Mouse (Mus musculus): Measurements from ENCODE around the gene 2810408A11Rik. TPM values are rescaled to one million over a fixed set of nuclear protein-coding genes. Genes with fewer than 3 reads are reported as not detected.
"Not testable (repeated sequence)": the region's sequence is repeated elsewhere in the genome, so short reads cannot be mapped to it uniquely, and the experiment has no call there.

2810408A11Rik gene
- total RNA-seq, 2 experiments from 2014 or later: 0.24 to 0.25 TPM

- DNase-seq (ENCODE audit: low spot score): no peak
These were observed 31.5 kb upstream of the 2810408A11Rik start for GRCm38 (mm10) chr11:69932254-69932653.

DNA sequence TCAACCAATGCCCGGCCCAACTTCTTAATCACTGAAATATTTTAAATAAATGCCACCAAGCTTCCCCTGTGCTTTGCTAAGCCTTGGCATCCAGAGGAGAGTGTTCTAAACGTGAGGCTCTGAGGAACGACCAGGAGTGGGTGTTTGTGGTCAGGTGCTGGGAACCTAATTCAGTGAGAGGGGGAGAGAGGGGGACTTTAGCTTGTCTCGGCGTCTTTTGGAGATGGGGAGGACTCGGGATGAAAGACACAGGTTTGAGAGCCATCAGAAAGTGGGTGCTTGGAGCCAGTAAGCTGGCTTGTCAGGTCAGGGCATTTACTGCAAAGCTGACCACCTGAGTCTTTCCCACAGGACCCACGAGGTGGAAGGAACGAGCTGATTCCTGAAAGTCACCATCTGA is 31.0 kb upstream of the 2810408A11Rik start:
- DNase-seq (ENCODE audit: low spot score): no peak

DNA sequence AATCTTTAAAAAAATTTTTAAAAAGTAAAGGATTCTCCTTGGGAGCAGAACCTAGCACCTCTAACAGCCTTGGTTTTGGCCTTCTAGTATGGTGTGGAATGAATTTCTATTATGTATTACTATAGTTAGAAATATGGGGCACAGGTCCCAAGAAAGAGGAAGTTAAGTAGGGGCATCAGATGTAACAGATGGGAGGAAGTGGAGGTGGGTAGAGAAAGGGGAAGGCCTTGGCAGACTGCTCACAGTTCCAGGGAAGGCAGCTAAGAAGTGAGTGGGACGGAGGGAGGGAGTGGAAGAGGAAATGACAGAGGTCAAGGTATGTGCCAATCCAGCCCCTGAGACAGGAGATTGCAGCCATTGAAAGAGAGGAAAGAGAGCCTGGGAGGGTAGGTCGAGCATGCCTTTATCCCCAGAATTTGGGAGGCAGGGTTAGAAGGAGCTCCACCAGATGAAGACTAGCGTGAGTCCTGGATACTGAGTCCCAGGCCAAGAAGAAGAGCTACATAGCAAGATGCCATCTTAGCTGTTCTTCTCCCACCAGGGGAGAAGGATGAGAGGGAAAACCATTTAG is 30.3 kb upstream of the 2810408A11Rik start:
- DNase-seq (ENCODE audit: low spot score): no peak

DNA sequence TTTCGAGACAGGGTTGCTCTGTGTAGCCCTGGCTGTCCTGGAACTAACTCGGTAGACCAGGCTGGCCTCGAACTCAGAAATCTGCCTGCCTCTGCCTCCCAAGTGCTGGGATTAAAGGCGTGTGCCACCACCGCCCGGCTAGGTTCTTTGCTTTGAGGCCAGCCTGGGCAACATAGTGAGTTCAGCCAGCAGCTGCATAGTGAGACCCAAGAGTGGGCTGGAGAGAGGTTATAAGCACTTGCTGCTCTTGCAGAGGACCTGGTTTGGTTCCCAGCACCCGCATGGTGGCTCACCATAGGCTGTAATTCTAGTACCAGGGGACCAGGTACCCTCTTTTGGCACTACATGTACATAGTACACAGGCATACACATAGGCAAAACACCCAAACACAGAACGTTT is 29.4 kb upstream of the 2810408A11Rik start:
- DNase-seq (ENCODE audit: low spot score): not testable (repeated sequence)

GRCm38 (mm10) chr11:69929712-69930111 is 28.9 kb upstream of the 2810408A11Rik start:
- no peak for DNase-seq (ENCODE audit: low spot score)

- no peak for DNase-seq (ENCODE audit: low spot score)
These were observed 26.7 kb upstream of the 2810408A11Rik start for GRCm38 (mm10) chr11:69927501-69927900.

DNA sequence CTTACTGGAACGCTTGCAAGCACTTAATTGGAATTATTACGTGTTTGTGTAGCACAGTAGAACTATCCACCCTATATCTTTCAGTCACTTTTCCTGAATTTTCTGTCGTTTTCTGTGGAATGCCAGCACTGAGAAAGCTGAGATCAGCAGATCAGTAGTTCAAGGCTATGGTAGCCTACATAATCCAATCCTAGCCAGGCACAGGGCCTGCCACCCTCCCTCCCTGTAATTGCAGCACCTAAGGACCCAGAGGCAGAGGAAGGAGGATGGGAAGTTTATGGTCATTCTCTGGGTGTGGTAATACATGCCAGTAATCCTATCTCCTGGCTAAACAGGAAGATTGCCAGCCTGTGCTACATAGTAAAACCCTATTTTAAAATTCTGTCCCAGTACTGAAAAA is 22.0 kb upstream of the 2810408A11Rik start:
- DNase-seq (ENCODE audit: low spot score): no peak

DNA sequence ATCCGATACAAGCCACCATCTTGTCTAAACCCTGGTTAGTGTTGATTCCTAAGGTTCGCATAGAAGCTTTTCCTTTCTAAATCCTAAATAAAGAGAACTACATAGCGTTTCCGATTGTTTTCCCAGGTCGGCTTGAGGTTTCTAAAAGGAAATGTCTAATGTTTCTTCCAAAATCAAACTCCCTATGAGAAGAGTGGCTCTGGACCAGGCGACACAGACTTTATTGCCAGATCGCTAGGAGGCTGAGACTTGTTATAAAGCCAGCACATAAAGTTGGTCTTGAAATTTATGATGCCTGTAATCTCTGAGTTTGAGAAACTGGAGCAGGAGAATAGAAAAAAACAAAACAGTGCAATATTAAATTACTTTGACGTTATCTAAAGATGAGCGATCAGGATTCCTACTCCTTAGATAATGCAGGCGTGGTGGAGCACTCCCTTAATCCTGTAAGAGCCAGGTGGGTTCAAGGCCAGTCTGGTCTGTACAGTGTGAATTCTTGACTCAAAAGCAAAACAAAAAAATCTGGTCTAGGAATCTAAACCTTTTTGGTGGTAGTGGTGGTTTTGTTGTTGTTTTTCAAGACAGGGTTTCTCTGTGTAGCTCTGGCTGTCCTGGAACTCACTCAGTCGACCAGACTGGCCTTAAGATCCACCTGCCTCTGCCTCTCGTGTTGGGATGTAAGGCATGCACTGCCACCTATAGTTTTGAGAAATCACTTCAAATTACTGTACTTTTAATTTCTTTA is 21.4 kb upstream of the 2810408A11Rik start:
- DNase-seq (ENCODE audit: low spot score): no peak

DNA sequence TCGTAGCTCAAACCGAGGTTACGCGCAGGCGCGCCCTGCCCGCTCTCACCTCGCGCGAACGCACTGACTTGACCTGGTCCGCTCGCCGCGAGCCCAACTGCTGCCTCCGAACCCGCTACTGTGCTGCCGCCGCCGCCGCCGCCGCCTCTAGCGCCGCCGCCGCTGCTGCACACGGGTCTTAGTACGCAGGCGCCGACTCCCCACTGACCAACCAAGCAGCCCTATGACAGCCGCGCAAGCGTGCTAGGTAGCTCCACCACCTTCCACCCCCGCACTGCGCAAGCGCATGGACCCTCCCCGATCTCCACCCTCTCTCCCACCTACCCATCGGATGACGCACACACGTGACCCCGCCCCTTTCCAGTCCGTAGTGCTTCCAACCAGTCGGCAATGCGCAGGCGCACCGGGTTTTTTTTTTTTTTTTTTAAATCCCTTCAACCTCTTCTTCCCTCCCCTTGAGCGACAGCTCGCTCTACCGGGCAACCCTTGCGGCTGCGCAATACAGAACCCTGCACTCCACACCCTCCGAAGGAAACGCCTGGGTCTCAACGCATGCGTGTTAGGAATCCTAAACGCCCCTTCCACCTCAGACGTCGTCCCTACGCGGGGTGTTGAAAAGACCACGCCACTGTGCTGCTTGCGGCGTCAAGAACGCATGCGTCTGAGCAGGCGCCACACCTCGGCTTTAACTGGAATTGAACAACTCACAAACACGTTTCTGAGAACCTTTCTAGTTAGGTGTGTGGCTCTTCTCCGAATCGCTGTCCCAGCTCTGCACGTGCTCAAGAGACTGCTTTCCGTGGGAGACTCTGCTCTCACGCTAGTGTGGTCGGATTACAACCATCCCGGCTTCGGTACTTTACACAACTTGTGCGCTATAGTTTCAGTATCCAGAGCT is 20.6 kb upstream of the 2810408A11Rik start, which contains the start of gene Eif5a:
Gene Eif5a, minus strand, starts transcription at position 845 of the 898 bp plus-strand sequence.
- peak; percentile 100 for DNase-seq (ENCODE audit: low spot score)

- DNase-seq (ENCODE audit: low spot score): no peak
These were observed 19.7 kb upstream of the 2810408A11Rik start for GRCm38 (mm10) chr11:69920266-69921031.

DNA sequence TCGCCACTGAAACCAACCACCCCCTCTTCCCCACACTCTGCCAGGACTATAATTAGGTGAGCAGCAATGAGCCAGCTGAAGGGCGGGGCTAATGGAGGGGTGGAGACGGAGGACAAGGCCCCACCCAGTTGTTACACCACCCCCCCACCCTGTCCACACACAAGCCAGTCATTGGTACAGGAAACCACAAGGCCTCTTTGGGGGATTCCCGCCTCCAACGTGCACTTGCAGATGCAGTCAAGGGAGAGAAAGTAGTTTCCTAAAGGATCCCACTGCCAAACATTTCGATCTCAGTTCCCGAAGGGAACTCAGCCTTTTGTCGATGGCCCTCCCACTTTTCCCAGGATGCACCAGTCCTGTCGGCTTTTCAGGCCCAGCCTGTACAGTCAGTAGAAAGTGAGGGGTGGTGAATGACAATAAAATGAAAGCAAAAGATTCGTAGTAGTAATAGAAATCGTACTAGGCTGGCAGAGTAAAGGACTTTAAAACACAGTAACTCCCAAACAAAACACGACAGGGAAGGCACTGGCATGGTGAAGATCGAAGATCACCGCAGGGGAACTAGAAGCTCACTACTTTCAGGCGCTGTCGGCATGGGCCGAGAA is 19.0 kb upstream of the 2810408A11Rik start:
- DNase-seq (ENCODE audit: low spot score): peak; percentile 91

DNA sequence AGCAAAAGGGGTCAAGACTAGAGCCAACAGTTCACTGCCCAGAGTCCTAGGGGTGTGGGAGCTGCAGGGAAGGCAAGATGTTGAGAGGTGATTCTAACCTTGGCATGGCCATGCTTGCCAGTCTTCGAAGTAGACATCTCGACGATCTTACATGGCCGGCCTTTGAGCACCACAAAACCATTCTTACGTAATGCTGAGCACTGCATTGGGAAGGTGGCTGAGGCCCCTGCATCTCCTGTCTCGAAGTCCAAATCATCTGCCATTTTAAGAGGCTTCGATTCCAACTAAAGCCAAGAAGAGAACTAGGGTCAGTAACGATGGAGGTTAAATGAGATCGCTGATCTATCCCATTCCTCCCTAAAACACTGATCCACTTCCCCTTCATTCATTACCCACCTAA is 18.3 kb upstream of the 2810408A11Rik start:
- DNase-seq (ENCODE audit: low spot score): no peak

- no peak for DNase-seq (ENCODE audit: low spot score)
These were observed 17.3 kb upstream of the 2810408A11Rik start for GRCm38 (mm10) chr11:69918118-69918517.

- no peak for DNase-seq (ENCODE audit: low spot score)
These were observed 16.7 kb upstream of the 2810408A11Rik start for GRCm38 (mm10) chr11:69917379-69917948.

- not testable (repeated sequence) for DNase-seq (ENCODE audit: low spot score)
These were observed 16.0 kb upstream of the 2810408A11Rik start for GRCm38 (mm10) chr11:69916652-69917378.

DNA sequence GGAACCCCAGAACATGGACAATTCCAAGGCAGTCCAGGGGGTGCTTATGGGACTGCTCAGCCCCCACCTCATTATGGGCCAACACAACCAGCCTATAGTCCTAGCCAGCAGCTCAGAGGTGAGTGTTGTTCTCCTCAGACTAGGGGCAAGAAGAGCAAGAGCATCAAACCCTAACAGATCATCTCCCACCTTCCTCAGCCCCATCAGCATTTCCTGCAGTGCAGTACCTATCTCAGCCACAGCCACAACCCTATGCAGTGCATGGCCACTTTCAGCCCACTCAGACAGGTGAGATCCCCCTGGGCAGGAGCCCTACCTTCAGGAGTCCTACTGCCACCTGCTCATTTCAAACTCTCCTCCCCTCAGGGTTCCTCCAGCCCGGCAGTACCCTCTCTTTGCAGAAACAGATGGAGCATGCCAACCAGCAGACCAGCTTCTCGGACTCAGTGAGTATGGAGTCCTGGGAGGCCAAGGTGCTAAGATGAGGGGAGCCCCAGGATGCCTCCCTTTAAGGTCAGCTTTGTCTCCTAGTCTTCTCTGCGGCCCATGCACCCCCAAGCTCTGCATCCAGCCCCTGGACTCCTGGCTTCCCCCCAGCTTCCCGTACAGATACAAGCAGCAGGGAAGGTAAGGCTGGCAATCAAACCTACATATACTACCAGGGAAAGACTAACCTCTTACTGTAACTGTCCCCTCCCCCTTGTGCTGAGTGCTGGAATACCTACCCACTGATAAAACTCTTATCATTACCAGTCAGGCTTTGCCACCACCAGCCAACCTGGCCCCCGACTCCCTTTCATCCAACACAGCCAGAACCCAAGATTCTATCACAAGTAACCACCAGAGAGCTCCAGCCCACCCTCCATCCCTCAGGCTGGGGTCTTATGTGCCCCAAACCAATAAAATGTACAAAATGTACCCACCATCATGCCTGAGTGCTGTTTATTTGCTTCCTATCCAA is 15.2 kb upstream of the 2810408A11Rik start:
- no peak for DNase-seq (ENCODE audit: low spot score)

DNA sequence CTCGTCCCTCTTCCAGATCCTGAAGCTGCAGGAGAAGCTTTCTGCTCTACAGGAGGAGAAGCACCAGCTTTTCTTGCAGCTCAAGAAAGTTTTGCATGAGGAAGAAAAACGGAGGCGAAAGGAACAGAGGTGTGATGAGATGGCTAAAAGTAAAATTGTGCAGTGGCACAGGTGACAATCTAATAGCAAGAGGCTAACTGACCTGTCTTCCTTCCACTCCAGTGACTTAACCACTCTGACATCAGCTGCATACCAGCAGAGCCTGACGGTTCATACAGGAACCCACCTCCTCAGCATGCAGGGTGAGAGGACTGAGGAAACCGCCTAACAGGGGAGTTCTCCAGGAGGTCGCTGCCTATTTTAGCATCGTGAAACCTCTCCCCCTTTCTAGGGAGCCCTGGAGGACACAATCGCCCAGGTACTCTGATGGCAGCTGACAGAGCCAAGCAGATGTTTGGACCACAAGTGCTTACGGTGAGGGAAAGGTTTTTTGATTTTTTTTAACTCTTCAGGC is 14.2 kb upstream of the 2810408A11Rik start:
- no peak for DNase-seq (ENCODE audit: low spot score)

- no peak for DNase-seq (ENCODE audit: low spot score)
These were observed 13.6 kb upstream of the 2810408A11Rik start for GRCm38 (mm10) chr11:69914372-69914764.
